Mouse (Mus musculus): Measurements from ENCODE around the gene Tmem95. TPM values are rescaled to one million over a fixed set of nuclear protein-coding genes. Genes with fewer than 3 reads are reported as not detected.

Tmem95 gene
- polyA plus RNA-seq, 1 experiment from 2014 or later, result not detected

Small RNA genes within 50 kb of the gene (microRNA-seq; reads per million reads assigned to microRNA genes)
- gene Mir6924 (ENCODE audit: borderline number of aligned reads), result not detected

Other genes with a start within 250 kb of the Tmem95 start
- 25.4 and 26.3 TPM in 2 replicates for gene Fxr2, start 245.0 kb downstream of the Tmem95 start, polyA plus RNA-seq (2014; fragmentation: Nextera tagmentation; extraction: Ambion mirVana)
- 1.7 and 2.9 TPM in 2 replicates for gene Sox15, start 222.7 kb downstream of the Tmem95 start, polyA plus RNA-seq (2014; fragmentation: Nextera tagmentation; extraction: Ambion mirVana)
- gene Mpdu1, start 215.4 kb downstream of the Tmem95 start, polyA plus RNA-seq (2014; fragmentation: Nextera tagmentation; extraction: Ambion mirVana), result 29.1 and 33.6 TPM in 2 replicates
- gene Cd68, start 211.9 kb downstream of the Tmem95 start, polyA plus RNA-seq (2014; fragmentation: Nextera tagmentation; extraction: Ambion mirVana), result 22.0 and 25.5 TPM in 2 replicates
- 525 and 575 TPM in 2 replicates for gene Eif4a1, start 205.6 kb downstream of the Tmem95 start, polyA plus RNA-seq (2014; fragmentation: Nextera tagmentation; extraction: Ambion mirVana)
- 73.6 and 88.4 TPM in 2 replicates for gene Senp3, start 195.9 kb downstream of the Tmem95 start, polyA plus RNA-seq (2014; fragmentation: Nextera tagmentation; extraction: Ambion mirVana)
- 0.37 and 0.49 TPM in 2 replicates for gene Tnfsf13, start 192.2 kb downstream of the Tmem95 start, polyA plus RNA-seq (2014; fragmentation: Nextera tagmentation; extraction: Ambion mirVana)
- gene Tnfsf12, start 182.2 kb downstream of the Tmem95 start, polyA plus RNA-seq (2014; fragmentation: Nextera tagmentation; extraction: Ambion mirVana), result 13.0 and 16.6 TPM in 2 replicates
- gene Tnfsfm13, start 181.9 kb downstream of the Tmem95 start, polyA plus RNA-seq (2014; fragmentation: Nextera tagmentation; extraction: Ambion mirVana), result 6.0 and 6.6 TPM in 2 replicates
- 39.3 and 39.7 TPM in 2 replicates for gene Polr2a, start 119.4 kb downstream of the Tmem95 start, polyA plus RNA-seq (2014; fragmentation: Nextera tagmentation; extraction: Ambion mirVana)
- 0.12 TPM in 1 of 2 replicates, not detected in the other for gene Slc35g3, start 116.0 kb downstream of the Tmem95 start, polyA plus RNA-seq (2014; fragmentation: Nextera tagmentation; extraction: Ambion mirVana)
- gene Zbtb4, start 112.1 kb downstream of the Tmem95 start, polyA plus RNA-seq (2014; fragmentation: Nextera tagmentation; extraction: Ambion mirVana), result 3.5 and 3.9 TPM in 2 replicates
- gene Chrnb1, start 82.1 kb downstream of the Tmem95 start, polyA plus RNA-seq (2014; fragmentation: Nextera tagmentation; extraction: Ambion mirVana), result 28.4 and 29.4 TPM in 2 replicates
- gene Fgf11, start 76.2 kb downstream of the Tmem95 start, polyA plus RNA-seq (2014; fragmentation: Nextera tagmentation; extraction: Ambion mirVana), result 2.3 and 3.3 TPM in 2 replicates
- 4.1 and 4.3 TPM in 2 replicates for gene Tmem102, start 72.4 kb downstream of the Tmem95 start, polyA plus RNA-seq (2014; fragmentation: Nextera tagmentation; extraction: Ambion mirVana)
- not detected in 2 replicates for gene Gm39566, start 62.7 kb downstream of the Tmem95 start, polyA plus RNA-seq (2014; fragmentation: Nextera tagmentation; extraction: Ambion mirVana)
- not detected in 2 replicates for gene Spem2, start 59.6 kb downstream of the Tmem95 start, polyA plus RNA-seq (2014; fragmentation: Nextera tagmentation; extraction: Ambion mirVana)
- 0.26 TPM in 1 of 2 replicates, not detected in the other for gene Spem1, start 55.8 kb downstream of the Tmem95 start, polyA plus RNA-seq (2014; fragmentation: Nextera tagmentation; extraction: Ambion mirVana)
- gene Nlgn2, start 40.2 kb downstream of the Tmem95 start, polyA plus RNA-seq (2014; fragmentation: Nextera tagmentation; extraction: Ambion mirVana), result 8.3 and 10.6 TPM in 2 replicates
- gene Tmem256, start 39.5 kb downstream of the Tmem95 start, polyA plus RNA-seq (2014; fragmentation: Nextera tagmentation; extraction: Ambion mirVana), result 379 and 388 TPM in 2 replicates
- 102 and 121 TPM in 2 replicates for gene Plscr3, start 31.6 kb downstream of the Tmem95 start, polyA plus RNA-seq (2014; fragmentation: Nextera tagmentation; extraction: Ambion mirVana)
- 3.2 and 3.7 TPM in 2 replicates for gene Tnk1, start 19.3 kb downstream of the Tmem95 start, polyA plus RNA-seq (2014; fragmentation: Nextera tagmentation; extraction: Ambion mirVana)
- 5.9 and 7.2 TPM in 2 replicates for gene Kctd11, start 3.4 kb upstream of the Tmem95 start, polyA plus RNA-seq (2014; fragmentation: Nextera tagmentation; extraction: Ambion mirVana)
- 1.5 and 2.1 TPM in 2 replicates for gene Acap1, start 17.5 kb upstream of the Tmem95 start, polyA plus RNA-seq (2014; fragmentation: Nextera tagmentation; extraction: Ambion mirVana)
- 5.7 and 8.3 TPM in 2 replicates for gene 2810408A11Rik, start 23.0 kb upstream of the Tmem95 start, polyA plus RNA-seq (2014; fragmentation: Nextera tagmentation; extraction: Ambion mirVana)
- 10.1 and 10.3 TPM in 2 replicates for gene Neurl4, start 23.1 kb upstream of the Tmem95 start, polyA plus RNA-seq (2014; fragmentation: Nextera tagmentation; extraction: Ambion mirVana)
- gene Gps2, start 35.9 kb upstream of the Tmem95 start, polyA plus RNA-seq (2014; fragmentation: Nextera tagmentation; extraction: Ambion mirVana), result 55.0 and 57.2 TPM in 2 replicates
- 1,503 and 1,606 TPM in 2 replicates for gene Eif5a, start 43.9 kb upstream of the Tmem95 start, polyA plus RNA-seq (2014; fragmentation: Nextera tagmentation; extraction: Ambion mirVana)
- 2.9 and 4.2 TPM in 2 replicates for gene Ybx2, start 57.8 kb upstream of the Tmem95 start, polyA plus RNA-seq (2014; fragmentation: Nextera tagmentation; extraction: Ambion mirVana)
- 16.9 and 20.8 TPM in 2 replicates for gene Slc2a4, start 70.2 kb upstream of the Tmem95 start, polyA plus RNA-seq (2014; fragmentation: Nextera tagmentation; extraction: Ambion mirVana)
- gene Cldn7, start 86.8 kb upstream of the Tmem95 start, polyA plus RNA-seq (2014; fragmentation: Nextera tagmentation; extraction: Ambion mirVana), result 22.3 and 23.7 TPM in 2 replicates
- 37.4 and 39.2 TPM in 2 replicates for gene Ctdnep1, start 103.1 kb upstream of the Tmem95 start, polyA plus RNA-seq (2014; fragmentation: Nextera tagmentation; extraction: Ambion mirVana)
- 109 and 116 TPM in 2 replicates for gene Elp5, start 104.5 kb upstream of the Tmem95 start, polyA plus RNA-seq (2014; fragmentation: Nextera tagmentation; extraction: Ambion mirVana)
- 577 and 590 TPM in 2 replicates for gene Gabarap, start 113.1 kb upstream of the Tmem95 start, polyA plus RNA-seq (2014; fragmentation: Nextera tagmentation; extraction: Ambion mirVana)
- gene Phf23, start 117.8 kb upstream of the Tmem95 start, polyA plus RNA-seq (2014; fragmentation: Nextera tagmentation; extraction: Ambion mirVana), result 47.0 and 49.3 TPM in 2 replicates
- 30.8 and 36.2 TPM in 2 replicates for gene Dvl2, start 122.6 kb upstream of the Tmem95 start, polyA plus RNA-seq (2014; fragmentation: Nextera tagmentation; extraction: Ambion mirVana)
- 90.0 and 95.5 TPM in 2 replicates for gene Acadvl, start 137.4 kb upstream of the Tmem95 start, polyA plus RNA-seq (2014; fragmentation: Nextera tagmentation; extraction: Ambion mirVana)
- gene Dlg4, start 138.9 kb upstream of the Tmem95 start, polyA plus RNA-seq (2014; fragmentation: Nextera tagmentation; extraction: Ambion mirVana), result 7.3 and 8.4 TPM in 2 replicates
- gene Asgr1, start 176.1 kb upstream of the Tmem95 start, polyA plus RNA-seq (2014; fragmentation: Nextera tagmentation; extraction: Ambion mirVana), result 2.0 and 2.2 TPM in 2 replicates
- 0.32 TPM in 1 of 2 replicates, not detected in the other for gene Asgr2, start 214.6 kb upstream of the Tmem95 start, polyA plus RNA-seq (2014; fragmentation: Nextera tagmentation; extraction: Ambion mirVana)

All from embryonic facial prominence, embryonic 14.5 days (tissue).